Mouse (Mus musculus) brain, adult 2 months (tissue): ENCODE measurements around the gene Rpa1.
"Not testable (repeated sequence)": the region's sequence is repeated elsewhere in the genome, so short reads cannot be mapped to it uniquely, and the experiment has no call there.

Source experiments
- DNase-seq: peaks from one replicate; pipeline ENCODE4 v3.0.0; 2011; ENCODE audit warnings: low read depth, low spot score

The Rpa1 gene

DNA sequence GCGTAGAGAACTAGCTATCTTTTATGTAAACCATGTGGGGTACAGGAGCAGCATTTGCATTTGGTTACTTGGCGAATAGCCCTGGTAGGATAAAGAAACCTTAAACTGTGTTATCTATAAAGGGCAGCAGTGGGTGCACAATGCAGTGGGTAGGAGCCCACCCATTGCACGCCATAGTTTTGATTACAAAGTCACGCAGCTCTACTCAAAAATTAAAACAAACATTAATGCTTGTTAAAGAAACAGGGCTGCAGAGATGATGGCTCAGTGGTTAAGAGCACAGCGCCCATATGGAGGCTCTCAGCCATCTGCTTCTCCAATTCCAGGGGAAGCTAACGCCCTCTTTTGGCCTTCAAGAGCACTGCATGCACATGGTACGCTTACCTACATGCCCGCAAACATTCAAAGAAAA lies 24.8 kb downstream of the Rpa1 start:
- no peak for DNase-seq

DNA sequence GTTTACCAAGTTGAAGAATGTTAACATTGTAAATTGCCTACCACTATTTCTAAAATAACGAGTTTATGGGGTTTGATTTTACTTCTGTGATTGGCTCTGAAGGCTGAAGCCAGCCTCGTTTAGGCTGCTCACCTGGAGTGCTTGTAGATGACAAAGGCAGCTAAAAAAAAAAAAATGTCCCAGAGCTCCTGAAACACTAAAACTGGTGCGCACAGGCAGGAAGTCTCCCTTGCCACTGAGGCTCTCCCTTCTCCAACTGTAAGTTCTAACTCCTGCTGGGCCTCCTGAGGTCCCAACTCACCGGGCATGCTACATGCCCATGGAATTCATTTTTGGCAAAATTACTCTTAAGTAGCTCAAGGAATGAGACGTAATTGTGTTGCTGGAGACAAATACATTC lies 28.9 kb downstream of the Rpa1 start:
- DNase-seq: no peak

DNA sequence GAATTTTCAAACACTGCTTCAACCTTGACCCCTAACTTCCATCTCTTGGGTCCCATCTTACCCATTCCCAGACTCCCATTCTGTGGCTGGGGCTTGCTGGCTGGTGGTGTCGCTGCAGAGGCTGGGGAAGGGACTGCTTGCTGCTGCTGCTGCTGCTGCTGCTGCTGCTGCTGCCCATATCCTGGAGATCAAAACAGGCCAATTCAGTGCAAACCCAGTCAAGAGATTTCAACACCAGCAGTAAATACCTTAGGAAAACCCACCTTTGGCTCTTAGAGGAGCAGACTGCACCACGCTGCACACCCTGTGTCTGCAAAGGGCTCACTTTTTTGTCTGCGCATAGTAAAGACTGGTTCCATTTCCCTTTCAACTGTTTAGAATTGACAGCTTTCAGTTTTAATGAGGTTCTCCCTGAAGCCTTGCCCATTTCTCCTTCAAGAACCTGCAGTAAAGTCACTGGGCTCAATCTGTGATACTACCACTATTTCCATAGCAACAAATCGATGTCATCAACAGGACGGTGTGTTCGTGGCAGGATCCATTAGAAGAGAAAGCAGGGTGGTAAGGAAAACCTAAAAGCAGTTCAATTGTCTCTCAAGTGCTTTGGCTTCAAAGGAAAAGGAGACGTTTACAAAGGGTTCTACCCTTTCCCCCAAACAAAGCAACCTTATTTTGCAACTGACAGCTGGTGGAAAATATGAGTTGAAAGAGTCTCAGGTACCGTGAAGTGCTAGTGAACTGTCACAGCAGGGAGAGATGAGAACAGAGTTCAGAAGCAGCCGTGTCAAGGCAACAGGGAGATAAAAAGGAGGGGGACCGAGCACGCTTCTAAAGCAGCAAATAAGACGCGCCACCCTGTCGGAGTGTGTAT lies 29.5 kb downstream of the Rpa1 start:
- peak; percentile 37 for DNase-seq

DNA sequence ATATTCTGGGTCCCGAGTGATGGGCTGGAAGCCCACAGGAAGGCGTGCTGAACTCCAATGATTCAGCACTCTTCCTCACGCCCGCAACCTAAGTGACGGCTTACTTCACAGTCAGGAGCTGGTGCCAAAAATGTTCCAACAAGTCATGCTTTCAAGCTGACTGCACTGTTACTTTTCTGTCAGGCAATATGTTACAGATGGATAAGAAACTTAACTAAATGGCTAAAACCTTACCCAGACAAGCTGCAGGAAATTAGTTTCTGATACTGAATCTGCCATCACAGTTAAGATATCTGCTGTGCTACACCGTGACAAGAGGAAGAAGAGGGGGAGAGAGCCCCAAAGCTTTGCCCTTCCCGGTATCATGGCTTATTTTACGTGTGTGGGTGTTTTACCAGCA lies 34.3 kb downstream of the Rpa1 start:
- peak; percentile 86 for DNase-seq

DNA sequence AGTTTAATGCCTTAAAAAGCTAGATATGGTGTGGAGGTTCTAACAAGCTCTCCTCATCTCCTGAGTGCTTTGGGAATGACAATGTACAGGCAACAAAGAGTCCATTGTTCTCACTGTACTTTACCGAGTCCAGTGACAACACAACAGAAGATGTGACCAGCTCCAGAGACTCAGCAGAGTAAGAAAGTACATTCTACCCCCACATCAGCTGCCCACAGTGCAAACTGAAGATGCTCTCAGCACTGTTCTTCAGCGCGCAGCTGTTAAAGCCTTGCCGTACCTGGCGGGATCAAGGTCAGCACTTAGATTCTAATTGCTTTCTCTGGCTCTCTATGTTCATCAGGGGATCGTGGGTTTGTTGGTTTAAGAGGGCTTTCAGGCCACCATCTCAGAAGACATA lies 36.4 kb downstream of the Rpa1 start:
- DNase-seq: peak; percentile 43

DNA sequence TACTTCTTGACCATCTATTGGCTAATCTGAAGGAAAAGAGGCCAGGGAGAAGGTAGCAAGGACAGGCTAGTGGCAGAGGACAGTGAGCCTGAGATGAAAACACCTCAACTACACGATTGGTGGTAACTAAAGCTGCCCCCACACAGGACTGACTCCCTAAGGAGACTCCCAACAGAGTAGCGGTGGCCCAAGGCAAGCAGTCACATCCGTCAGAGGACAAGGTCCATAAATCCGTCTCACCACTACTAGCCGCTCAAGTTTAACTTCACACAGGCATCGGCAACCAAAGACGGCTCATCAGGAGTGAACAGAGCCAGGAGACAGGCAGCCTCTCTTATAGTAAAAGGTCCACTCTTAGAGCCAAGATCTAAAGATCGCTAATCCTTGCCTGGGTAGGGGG lies 37.3 kb downstream of the Rpa1 start:
- no peak for DNase-seq

DNA sequence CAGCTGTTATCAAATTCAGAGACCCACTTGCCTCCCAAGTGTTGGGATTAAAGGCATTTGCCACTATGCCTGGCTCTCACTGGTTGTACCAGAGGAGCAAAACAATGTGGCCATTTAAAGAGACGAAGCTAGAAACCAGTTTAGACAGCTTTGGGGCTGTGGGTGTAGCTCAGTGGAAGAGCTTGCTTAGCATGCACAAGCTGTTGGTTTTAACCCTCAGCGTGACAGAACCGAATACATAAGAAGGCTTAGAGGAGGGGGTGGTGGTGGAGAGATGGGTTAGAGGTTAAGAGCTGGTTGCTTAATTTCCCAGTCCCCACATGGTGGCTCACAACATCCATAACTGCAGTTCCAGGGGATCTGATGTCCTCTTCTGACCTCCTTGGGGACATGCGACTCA lies 39.5 kb downstream of the Rpa1 start:
- DNase-seq: peak; percentile 51

DNA sequence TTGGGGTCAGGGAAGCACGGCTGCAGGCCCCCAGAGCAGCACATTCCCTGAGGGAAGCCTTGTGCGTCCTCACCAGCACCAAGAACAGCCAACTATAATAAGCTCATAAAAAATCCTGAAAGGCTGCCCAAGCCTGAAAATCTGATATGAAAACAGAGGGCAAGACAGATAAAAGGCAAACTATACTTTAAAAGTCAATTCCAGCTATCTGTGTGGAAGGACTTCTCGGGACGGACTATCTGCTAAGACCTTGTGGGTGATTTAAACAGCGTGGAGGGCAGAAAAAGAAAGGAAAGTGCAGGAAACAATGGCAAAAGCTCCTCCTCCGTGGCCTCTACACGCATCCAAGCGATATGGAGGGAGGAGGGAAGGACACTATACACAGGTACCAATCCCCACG lies 43.3 kb downstream of the Rpa1 start:
- DNase-seq: no peak

DNA sequence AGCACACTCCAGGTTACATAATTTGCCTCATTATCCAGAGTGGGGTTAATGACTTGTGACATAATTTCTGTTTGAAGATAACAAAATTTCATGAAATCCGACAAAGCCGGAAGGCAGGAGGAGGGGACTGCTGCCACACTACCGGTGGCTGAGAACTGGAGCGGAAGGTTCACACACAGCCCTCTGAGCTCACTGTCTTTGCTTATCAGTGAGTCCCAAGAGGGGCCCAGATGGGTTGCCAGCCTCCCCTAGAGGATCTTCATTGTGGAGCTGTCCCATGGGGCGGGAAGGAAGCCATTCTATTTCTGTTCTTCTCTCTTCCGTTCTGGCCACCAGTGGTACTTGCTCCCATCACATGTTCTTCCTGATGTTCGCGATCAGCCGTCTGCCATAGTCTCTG lies 47.2 kb downstream of the Rpa1 start:
- no peak for DNase-seq

DNA sequence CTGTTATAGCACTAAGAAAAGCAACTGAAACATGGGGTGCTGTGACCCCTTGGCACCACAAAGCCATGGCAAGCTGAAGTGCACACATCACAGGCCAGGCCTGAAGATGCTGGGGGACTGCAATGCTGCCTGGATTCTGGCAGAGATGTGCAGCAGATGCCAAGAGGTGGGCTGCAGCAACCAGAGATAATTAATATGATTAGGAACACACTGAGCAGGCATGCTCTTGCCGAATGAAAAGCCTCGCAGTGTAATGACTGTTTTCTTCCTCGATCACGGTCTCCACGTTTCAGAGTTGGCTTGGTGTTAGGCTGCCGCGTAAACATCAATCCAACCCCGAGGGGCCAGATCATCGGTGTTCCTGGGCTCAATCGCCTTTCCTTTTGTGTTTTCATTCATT lies 48.3 kb downstream of the Rpa1 start:
- DNase-seq: no peak

DNA sequence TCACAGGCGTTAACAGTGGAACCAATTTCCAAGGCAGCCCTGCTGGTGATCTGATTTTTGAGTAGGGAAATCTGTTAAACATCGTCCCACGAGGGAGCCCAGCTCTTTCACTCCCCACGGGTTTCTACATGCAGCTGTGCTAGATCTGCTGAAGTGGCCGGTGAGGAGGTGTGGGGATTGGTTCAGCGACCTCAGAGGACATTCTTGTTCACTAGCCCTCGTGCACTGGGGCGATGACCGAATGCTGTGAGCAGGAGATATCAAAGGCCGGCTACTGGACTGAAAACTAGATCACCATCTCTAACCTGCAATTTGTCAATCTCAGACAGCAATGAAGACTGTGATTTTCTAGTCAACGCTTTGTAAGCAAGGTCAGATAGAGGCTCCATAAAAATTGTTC lies 49.6 kb downstream of the Rpa1 start:
- DNase-seq: no peak

DNA sequence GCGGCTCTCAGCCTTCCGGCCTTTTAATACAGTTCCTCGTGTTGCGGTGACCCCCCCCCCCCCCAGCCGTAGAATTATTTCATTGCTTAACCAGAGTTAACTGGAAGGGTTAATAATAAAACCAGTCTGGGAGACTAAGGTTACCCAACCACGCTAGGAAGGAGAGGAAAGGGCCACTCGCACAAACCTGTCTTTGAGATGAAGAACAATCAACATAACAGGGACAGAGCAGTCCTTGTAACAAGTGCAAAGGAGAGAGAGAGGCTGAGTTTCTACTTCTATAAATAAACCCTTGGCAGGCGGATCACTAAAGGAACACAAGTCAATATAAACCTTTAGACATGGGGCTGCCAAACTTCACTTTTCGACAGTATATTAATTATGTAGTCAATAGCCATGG lies 50.5 kb downstream of the Rpa1 start:
- no peak for DNase-seq

DNA sequence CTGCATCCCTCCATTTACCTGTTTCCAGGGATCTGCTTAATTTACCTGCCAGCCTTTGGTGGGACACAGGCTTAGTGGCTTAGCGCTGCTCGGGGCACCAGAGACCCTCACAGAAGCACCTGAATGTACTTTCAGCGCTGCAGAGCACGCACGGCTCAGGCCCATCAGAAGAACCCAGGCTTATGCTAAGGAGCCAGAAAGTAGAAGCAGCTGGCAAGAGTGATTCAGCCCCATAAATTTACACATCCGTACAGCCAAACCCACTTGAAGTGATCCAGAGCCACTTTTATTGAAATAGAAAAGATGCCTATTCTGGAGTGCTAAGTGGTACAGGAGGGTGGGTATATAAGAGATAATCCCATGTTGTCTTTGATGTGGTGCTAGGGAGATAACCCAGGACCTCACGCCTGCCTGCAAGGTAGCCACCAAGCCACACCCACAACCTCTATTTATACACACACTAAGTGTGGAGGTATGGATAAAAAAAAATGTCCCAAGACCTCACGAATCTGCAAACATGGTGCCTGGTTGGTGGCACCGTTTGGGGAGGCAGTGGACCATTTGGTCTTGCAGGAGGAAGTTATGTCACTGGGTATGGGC lies 51.6 kb downstream of the Rpa1 start:
- DNase-seq: peak; percentile 82

DNA sequence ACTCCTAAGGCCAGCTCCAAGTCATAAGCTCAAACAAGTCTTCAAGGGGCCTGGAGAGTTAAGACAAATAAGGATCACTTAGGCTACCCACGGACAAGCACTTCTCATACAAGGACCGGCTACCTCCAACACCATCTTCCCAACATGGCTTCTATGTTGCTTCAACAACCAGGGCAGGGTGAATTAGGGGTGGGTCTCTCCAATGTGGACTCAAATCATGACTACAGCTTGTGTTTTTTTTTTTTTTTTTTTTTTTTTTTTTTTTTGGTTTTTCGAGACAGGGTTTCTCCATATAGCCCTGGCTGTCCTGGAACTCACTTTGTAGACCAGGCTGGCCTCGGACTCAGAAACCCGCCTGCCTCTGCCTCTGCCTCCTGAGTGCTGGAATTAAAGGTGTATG lies 52.6 kb downstream of the Rpa1 start:
- DNase-seq: not testable (repeated sequence)

DNA sequence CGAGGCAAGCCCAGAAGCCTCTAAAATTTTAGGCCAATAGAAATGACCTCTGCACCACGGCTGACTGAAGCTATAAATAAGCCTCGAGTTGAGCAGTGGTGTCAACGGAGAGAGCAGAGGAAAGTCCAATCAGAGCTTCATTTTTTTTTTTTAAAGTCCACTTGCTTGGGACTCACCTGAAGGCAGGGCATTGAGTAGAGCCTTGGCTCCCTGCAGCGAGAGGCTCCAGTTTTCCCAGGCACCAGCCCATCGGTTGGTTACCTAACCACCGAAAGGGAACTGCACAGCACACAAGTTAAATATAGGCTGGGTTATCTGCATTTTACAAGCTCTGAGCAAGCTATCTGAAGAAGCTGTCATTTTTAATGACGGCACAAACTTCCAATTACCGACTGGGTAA lies 53.3 kb downstream of the Rpa1 start:
- peak; percentile 61 for DNase-seq

DNA sequence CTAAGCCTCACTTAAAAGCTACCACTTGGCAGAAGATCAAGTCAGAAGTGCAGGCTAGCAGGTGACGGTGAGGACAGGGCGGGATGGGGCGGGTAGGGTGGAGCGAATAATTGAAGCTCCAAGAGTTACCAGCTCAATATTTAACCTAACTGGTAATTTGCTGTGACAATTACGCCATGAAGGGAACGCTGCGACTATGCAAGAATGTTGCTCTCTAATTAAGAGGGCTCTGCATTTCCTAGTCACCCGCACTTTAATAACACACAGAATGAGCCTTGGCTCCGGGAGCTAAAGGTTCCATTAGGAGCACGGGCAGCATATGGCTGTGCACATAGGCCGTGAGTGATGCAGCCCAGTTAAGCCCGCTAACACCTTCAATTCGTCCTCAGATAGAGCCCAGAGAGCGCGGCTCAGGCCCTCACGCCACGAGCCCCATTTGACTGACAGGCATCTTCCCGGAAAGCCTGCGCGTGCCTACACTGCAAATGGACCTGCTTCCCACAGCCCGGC lies 54.2 kb downstream of the Rpa1 start:
- DNase-seq: no peak

DNA sequence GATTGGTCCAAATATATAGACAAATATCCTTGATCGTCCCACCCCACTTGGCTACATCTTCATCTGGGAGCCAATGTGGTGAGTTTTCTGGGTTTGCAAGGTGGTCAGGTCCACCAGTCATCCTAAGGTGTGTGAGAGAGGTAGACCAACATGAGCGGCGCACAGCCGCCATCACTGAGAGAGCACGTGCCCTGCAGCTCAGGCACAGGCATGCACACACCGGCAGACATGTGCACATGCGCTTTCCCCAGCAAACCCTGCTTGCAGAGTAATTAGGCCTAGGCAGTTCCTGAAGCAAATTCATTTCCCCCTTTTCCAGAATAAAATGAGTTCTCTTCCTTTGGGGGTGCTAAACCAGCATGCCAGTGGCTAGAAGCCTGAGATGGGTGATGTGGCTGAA lies 55.8 kb downstream of the Rpa1 start:
- DNase-seq: no peak

DNA sequence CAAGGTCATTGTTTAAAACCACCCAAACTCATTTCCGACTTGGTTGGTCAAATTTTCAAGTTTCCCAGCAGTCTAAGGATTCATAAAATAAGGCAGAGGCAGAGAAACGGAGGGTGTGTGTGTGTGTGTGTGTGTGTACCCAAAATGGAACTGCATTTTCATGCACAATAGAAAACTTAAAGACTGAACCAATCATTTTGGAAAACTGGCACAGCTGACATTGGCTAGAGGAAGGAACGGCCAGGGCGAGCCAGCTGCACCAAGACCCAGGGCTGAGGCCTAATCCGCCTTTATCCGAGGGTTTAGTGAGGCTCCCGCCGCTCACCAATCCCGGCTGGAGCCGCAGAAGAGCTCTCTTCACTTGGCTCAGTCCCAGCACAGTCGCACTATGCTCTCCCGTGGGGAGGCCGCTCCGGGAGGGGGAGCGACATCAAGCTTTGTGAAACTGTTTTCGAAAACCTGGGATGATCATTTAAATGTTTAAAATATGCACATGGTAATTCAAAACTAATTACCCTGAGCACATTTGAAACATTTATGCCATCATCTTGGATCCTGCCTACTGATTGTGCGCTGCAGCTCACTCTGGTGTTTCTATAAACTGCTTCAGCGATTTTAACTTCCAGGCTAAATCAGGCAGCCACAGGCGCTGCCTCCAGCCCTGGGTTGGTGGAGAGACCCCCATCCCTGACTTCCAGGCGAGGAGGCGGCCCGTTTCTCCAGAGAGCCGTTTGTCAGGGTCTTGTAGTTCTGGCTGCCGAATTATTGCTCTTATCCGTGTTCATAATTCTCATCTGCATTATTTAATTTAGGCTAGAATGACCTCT lies 56.5 kb downstream of the Rpa1 start:
- peak; percentile 85 for DNase-seq

DNA sequence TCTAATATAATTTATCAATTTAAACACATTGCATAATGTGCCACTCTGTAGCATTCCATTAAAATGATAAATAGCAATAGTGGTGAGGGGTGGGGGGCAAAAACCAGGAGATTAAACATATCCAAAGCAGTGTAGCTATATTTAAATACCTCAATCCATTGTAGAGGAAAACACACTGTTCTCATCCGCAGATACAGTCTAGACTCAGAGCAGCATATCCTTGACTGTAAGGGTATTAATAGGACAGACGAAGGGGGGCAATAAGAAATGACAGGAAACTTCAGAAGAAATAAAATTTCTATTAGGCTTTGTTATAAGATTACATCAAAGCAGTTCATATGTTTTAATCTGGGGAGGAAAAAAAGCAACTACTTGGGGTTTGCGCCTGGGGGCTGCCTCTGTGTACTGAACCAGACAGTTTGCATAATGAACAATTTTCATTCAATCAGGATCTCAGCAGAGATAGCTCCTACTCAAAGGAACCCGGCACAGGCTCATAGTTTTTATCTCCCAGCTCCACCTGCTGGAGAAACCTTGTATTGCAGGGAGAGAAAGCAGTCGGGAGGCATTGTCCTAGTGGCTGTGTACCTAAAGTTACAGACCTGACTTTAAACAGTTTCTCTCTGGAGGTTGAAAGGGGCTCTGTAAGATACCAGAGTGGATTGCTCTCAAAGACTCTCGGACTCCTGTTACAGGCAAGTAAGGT lies 57.4 kb downstream of the Rpa1 start:
- DNase-seq: peak; percentile 94

DNA sequence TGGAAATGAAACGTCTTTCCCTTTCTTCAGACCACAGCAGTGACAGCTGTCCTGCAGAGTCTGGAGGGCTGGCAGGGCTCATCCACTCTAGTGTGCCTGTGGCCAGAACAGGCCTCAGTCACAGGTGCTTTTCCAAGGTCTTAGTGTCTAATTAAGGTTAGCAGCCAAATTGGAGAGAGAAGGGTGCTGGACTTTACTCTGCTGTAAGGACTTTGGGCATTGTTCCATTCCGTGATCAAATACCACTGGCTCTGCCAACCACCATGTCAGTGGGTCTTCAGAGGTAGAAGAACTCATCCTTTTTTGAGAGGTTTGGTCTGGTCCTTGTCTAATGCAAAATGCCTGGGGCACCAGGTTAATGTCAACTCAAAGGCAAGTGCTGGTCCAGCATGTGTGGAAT lies 59.0 kb downstream of the Rpa1 start:
- no peak for DNase-seq

DNA sequence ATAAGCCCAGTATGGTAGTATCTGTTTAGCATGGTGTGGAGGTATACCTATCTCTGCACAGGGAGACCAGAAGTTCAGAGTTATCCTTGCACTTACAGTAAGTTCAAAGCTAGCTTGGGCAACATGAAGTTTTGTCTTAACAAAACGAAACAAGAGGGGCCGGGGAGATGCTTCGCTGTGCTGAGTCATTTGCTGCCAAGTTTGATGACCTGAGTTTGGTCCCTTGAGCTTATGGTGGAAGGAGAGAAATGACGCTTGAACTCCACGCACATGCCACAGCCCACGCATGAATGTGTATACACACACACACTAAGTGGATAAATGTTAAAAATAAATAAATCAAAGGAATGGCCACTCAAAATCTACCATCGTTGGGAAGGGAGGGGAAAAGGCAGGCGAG lies 59.6 kb downstream of the Rpa1 start:
- no peak for DNase-seq

DNA sequence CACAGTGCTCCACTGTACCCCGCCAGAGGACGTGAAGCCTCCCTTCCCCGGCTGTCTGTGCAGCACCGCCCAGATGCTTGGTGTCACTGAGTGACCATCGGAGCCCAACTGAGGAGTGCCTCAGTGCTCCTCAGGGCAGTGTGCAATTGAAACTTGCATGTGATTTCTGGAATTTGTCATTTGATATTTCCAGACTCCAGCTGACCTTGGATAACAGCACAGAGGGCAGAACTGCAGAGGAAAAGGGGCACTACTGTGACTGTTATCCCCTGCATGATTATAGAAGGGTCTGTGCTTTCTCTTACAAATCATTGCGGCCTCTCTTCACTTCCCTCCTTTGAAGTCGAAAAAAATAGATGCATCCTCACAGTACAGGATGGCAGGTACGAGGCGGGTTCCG lies 60.2 kb downstream of the Rpa1 start:
- DNase-seq: no peak
